Mouse (Mus musculus): ENCODE results near the gene Gm7714.
"Not testable (repeated sequence)": the region's sequence is repeated elsewhere in the genome, so short reads cannot be mapped to it uniquely, and the experiment has no call there.

The Gm7714 gene

DNA sequence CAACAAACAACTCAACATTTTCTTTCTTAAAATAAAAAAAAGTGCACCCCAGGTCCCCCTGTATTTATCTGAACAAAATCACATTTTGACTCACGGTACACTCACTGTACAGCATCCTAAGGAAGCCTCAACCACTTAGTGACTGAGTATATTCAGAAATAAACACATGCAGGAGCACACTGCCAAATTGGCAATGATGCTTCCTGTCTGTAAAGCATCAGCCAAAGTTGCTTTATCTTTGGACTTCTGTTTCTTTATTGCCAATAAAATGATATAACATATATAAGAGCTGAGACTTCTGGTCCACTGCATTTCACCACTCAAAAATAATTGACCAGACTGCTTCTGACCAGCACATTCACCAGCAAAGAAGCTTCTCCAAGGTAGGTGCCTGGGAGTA lies at the start of gene Gm7714:
Gene Gm7714, plus strand, starts transcription at position 301 of the 400 bp plus-strand sequence.
- DNase-seq = no peak

GRCm38 (mm10) chr5:88256475-88256874 lies 12.2 kb upstream of the Gm7714 start:
- no peak for DNase-seq

GRCm38 (mm10) chr5:88311307-88311706 lies 42.6 kb downstream of the Gm7714 start:
- DNase-seq = not testable (repeated sequence)

- no peak for DNase-seq
These were observed 48.3 kb downstream of the Gm7714 start, which contains the start of gene Prol1 for GRCm38 (mm10) chr5:88317012-88317411. TSS of gene Prol1 (plus strand) at chr5:88317312.
